Mouse (Mus musculus) c-Kit-positive CD71-positive TER-119-positive erythroid progenitor cells, embryonic 14.5 days (primary cell): Measurements from ENCODE around the gene Tcf7l1.

Experiments used
- DNase-seq: peaks from one replicate; pipeline ENCODE4 v3.0.0-alpha.2; 2013; ENCODE audit warnings: low spot score

Gene Tcf7l1

GRCm38 (mm10) chr6:72745781-72746180, 43.3 kb downstream of the Tcf7l1 start:
- no peak for DNase-seq

GRCm38 (mm10) chr6:72744144-72744800, 44.8 kb downstream of the Tcf7l1 start:
- DNase-seq: no peak

- DNase-seq: no peak
These were observed 45.4 kb downstream of the Tcf7l1 start for GRCm38 (mm10) chr6:72743624-72744041.

GRCm38 (mm10) chr6:72742331-72742730, 46.7 kb downstream of the Tcf7l1 start:
- DNase-seq: no peak

- no peak for DNase-seq
These were observed 48.2 kb downstream of the Tcf7l1 start for GRCm38 (mm10) chr6:72740596-72741421.

- no peak for DNase-seq
These were observed 52.2 kb downstream of the Tcf7l1 start for GRCm38 (mm10) chr6:72736872-72737271.

GRCm38 (mm10) chr6:72735206-72735605, 53.8 kb downstream of the Tcf7l1 start:
- DNase-seq: no peak

GRCm38 (mm10) chr6:72733375-72733774, 55.7 kb downstream of the Tcf7l1 start:
- no peak for DNase-seq

GRCm38 (mm10) chr6:72732109-72732508, 56.9 kb downstream of the Tcf7l1 start:
- DNase-seq: no peak

GRCm38 (mm10) chr6:72730560-72730849, 58.5 kb downstream of the Tcf7l1 start:
- no peak for DNase-seq

- DNase-seq: no peak
These were observed 59.1 kb downstream of the Tcf7l1 start for GRCm38 (mm10) chr6:72729831-72730559.

- DNase-seq: no peak
These were observed 61.2 kb downstream of the Tcf7l1 start for GRCm38 (mm10) chr6:72727826-72728225.

GRCm38 (mm10) chr6:72724494-72725180, 64.4 kb downstream of the Tcf7l1 start:
- no peak for DNase-seq

- DNase-seq: no peak
These were observed 65.2 kb downstream of the Tcf7l1 start for GRCm38 (mm10) chr6:72723731-72724385.

GRCm38 (mm10) chr6:72723143-72723542, 65.9 kb downstream of the Tcf7l1 start:
- no peak for DNase-seq

GRCm38 (mm10) chr6:72720852-72721251, 68.2 kb downstream of the Tcf7l1 start:
- DNase-seq: no peak

- no peak for DNase-seq
These were observed 74.3 kb downstream of the Tcf7l1 start for GRCm38 (mm10) chr6:72714726-72715125.

GRCm38 (mm10) chr6:72714250-72714649, 74.8 kb downstream of the Tcf7l1 start:
- no peak for DNase-seq

- DNase-seq: no peak
These were observed 77.5 kb downstream of the Tcf7l1 start for GRCm38 (mm10) chr6:72711508-72712081.

- DNase-seq: no peak
These were observed 78.1 kb downstream of the Tcf7l1 start for GRCm38 (mm10) chr6:72710897-72711507.
